Mouse (Mus musculus): Measurements from ENCODE around the gene Macrod1. TPM values are rescaled to one million over a fixed set of nuclear protein-coding genes. Genes with fewer than 3 reads are reported as not detected.
A peak's percentile ranks its signal among the peaks of the same experiment; 100 is the strongest.

The Macrod1 gene
- polyA plus RNA-seq, 1 experiment from 2014 or later = 11.9 TPM

- Histone ChIP-seq H3K4me2 (replicated peaks) (no peak overlapping the region), H3K9me3 (no peaks in the 10 kb centered on the region), H3K4me3 (replicated peaks) (no peak overlapping the region), H3K36me3 (no peaks in the 10 kb centered on the region), H3K9ac (no peak overlapping the region), H3K27ac (no peak overlapping the region), H3K4me1 (replicated peaks) (peaks cover 26% of the 10 kb centered on the region), H3K27me3 (replicated peaks) (peaks cover 16% of the 10 kb centered on the region)
- 18% methylated on average over 13 of the region's 13 CpGs for WGBS
- ATAC-seq = peak; percentile 66
Observed at GRCm38 (mm10) chr19:7172051-7172866, 115.6 kb downstream of the Macrod1 start.

DNA sequence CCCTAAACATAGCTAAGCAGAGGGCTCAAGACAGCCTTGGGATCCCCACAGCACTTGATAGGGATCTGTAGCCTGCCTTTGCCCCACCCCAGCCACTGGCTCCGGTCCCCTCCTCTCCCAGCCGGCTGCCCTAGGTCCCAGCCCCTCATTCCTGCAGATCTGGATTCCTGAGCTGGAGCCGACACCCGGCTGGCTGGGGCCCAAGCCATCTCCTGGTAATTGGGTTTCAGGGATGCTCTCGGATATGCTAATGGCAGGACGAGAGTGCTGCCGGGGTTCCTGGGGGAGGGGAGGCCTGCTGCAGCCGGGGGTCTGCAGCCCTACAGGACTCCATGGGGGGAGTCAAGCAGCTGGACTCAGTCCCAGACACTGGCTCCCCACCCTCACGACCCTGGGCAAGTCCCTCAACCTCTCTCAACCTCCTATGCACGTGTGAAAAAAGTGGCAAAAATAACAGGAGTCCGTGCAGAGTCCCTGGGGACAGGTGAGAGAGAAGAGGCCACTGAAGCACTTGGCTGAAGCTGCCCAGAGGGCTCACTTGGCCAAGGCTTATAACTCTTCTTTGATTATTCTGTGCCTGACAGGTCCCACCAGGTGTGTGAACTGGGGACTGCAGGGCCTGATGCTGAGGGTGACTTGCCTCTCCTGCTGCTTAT lies 119.6 kb downstream of the Macrod1 start:
- H3K4me3 ChIP-seq (replicated peaks) = no peak overlapping the region
- ATAC-seq = no peak
- H3K27me3 ChIP-seq (replicated peaks) = no peaks in the 10 kb centered on the region
- H3K9ac ChIP-seq = no peak overlapping the region
- WGBS = 17% methylated on average over 11 of the region's 11 CpGs
- no peaks in the 10 kb centered on the region for H3K9me3 ChIP-seq
- H3K4me1 ChIP-seq (replicated peaks) = peaks cover 30% of the 10 kb centered on the region
- no peaks in the 10 kb centered on the region for H3K36me3 ChIP-seq
- H3K4me2 ChIP-seq (replicated peaks) = no peak overlapping the region
- H3K27ac ChIP-seq = no peak overlapping the region

- H3K27ac ChIP-seq = no peak overlapping the region
- H3K4me1 ChIP-seq (replicated peaks) = peaks cover 28% of the 10 kb centered on the region
- ATAC-seq = no peak
- no peaks in the 10 kb centered on the region for H3K36me3 ChIP-seq
- no peaks in the 10 kb centered on the region for H3K9me3 ChIP-seq
- H3K4me2 ChIP-seq (replicated peaks) = no peak overlapping the region
- H3K4me3 ChIP-seq (replicated peaks) = no peak overlapping the region
- H3K27me3 ChIP-seq (replicated peaks) = no peaks in the 10 kb centered on the region; the same call in 1 of the 2 replicates
- 61% methylated on average over 13 of the region's 13 CpGs for WGBS
- no peak overlapping the region for H3K9ac ChIP-seq
Observed at GRCm38 (mm10) chr19:7177804-7178511, 121.3 kb downstream of the Macrod1 start.

DNA sequence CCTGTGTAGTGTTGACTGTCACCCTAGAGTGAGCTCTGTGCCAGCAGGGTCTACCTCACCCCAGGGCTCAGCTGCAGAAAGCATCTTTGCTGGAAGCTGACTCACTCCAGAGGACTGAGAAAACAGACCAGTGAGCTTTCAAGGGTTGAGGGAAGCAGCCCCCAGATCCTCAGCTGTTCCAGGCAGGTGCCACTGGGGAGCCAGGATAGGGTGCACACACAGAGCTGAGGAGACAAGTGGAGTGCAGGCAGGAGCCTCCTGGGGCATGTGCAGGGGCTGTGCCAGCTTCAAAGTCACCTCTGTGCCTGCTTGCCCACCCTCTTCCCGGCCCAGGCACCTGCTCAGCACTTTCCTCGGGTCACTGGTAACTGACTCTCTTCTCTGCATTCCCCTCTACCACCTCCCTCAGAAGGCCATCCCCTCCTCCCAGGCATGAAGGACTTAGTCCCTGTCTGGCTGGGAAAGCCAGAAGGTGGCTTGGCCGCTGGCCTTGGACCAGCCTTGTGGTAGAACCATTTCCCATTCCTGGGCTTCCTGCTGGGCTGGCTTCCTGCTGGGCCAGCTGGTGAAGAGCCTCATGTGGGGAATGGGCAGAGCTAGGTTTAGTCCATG lies 122.3 kb downstream of the Macrod1 start:
- Histone ChIP-seq H3K36me3 (no peaks in the 10 kb centered on the region), H3K4me1 (replicated peaks) (peaks cover 28% of the 10 kb centered on the region), H3K27ac (no peak overlapping the region), H3K4me3 (replicated peaks) (no peak overlapping the region), H3K9me3 (no peaks in the 10 kb centered on the region), H3K9ac (no peak overlapping the region), H3K4me2 (replicated peaks) (no peak overlapping the region), H3K27me3 (replicated peaks) (no peaks in the 10 kb centered on the region; the same call in none of the 2 replicates)
- no peak for ATAC-seq
- WGBS = 38% methylated on average over 3 of the region's 3 CpGs

- ATAC-seq = no peak
- Histone ChIP-seq H3K27ac (no peak overlapping the region), H3K4me1 (replicated peaks) (peaks cover 36% of the 10 kb centered on the region), H3K4me3 (replicated peaks) (no peak overlapping the region), H3K36me3 (no peaks in the 10 kb centered on the region), H3K4me2 (replicated peaks) (no peak overlapping the region), H3K9me3 (no peaks in the 10 kb centered on the region), H3K27me3 (replicated peaks) (no peaks in the 10 kb centered on the region; the same call in none of the 2 replicates), H3K9ac (no peak overlapping the region)
- 84% methylated on average over 8 of the region's 8 CpGs for WGBS
Observed at GRCm38 (mm10) chr19:7180756-7181405, 124.3 kb downstream of the Macrod1 start.

DNA sequence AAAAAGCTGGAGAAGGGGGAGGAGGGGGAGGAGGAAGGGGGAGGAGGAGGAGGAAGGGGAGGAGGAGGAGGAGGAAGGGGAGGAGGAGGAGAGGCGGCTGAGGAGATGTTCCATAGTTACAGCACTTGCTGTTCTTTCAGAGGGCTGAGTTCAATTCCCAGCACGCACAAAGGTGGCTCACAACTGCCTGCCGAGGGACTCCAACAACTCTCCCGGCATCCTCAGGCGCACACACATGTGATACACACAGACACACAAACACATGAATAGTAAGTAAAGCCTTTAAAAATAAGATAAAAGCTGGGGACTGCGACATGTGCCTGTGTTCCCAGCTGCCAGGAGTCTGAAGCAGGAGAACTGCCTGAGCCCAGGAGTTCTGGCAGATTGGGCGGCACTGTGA lies 124.9 kb downstream of the Macrod1 start:
- no peaks in the 10 kb centered on the region; the same call in none of the 2 replicates for H3K27me3 ChIP-seq (replicated peaks)
- H3K9me3 ChIP-seq = no peaks in the 10 kb centered on the region
- ATAC-seq = no peak
- H3K4me3 ChIP-seq (replicated peaks) = no peak overlapping the region
- H3K4me1 ChIP-seq (replicated peaks) = peaks cover 32% of the 10 kb centered on the region
- 62% methylated on average over 7 of the region's 7 CpGs for WGBS
- H3K36me3 ChIP-seq = no peaks in the 10 kb centered on the region
- no peak overlapping the region for H3K27ac ChIP-seq
- no peak overlapping the region for H3K9ac ChIP-seq
- H3K4me2 ChIP-seq (replicated peaks) = no peak overlapping the region

- Histone ChIP-seq H3K9me3 (no peaks in the 10 kb centered on the region), H3K27ac (0 out of 2 replicates have a peak overlapping the region, but pooled peaks have one; percentile 44), H3K27me3 (replicated peaks) (no peaks in the 10 kb centered on the region; the same call in none of the 2 replicates), H3K9ac (peak overlapping the region; percentile 36), H3K36me3 (no peaks in the 10 kb centered on the region), H3K4me1 (replicated peaks) (peaks cover 35% of the 10 kb centered on the region), H3K4me3 (replicated peaks) (0 out of 2 replicates have a peak overlapping the region, but pooled peaks have one; percentile 10), H3K4me2 (replicated peaks) (peak overlapping the region; percentile 57)
- WGBS = 11% methylated on average over 23 of the region's 23 CpGs
- peak; percentile 73 for ATAC-seq
Observed at GRCm38 (mm10) chr19:7182273-7182949, 125.8 kb downstream of the Macrod1 start.

- no peak for ATAC-seq
- no peaks in the 10 kb centered on the region for H3K36me3 ChIP-seq
- H3K9ac ChIP-seq = no peak overlapping the region
- no peak overlapping the region for H3K27ac ChIP-seq
- H3K4me2 ChIP-seq (replicated peaks) = no peak overlapping the region
- H3K4me1 ChIP-seq (replicated peaks) = peaks cover 42% of the 10 kb centered on the region
- 75% methylated on average over 11 of the region's 11 CpGs for WGBS
- no peaks in the 10 kb centered on the region; the same call in none of the 2 replicates for H3K27me3 ChIP-seq (replicated peaks)
- no peaks in the 10 kb centered on the region for H3K9me3 ChIP-seq
- H3K4me3 ChIP-seq (replicated peaks) = no peak overlapping the region
Observed at GRCm38 (mm10) chr19:7183419-7183818, 126.8 kb downstream of the Macrod1 start.

GRCm38 (mm10) chr19:7185059-7185458 lies 128.4 kb downstream of the Macrod1 start:
- Histone ChIP-seq H3K9me3 (no peaks in the 10 kb centered on the region), H3K4me1 (replicated peaks) (peaks cover 43% of the 10 kb centered on the region), H3K27ac (no peak overlapping the region), H3K36me3 (no peaks in the 10 kb centered on the region), H3K4me2 (replicated peaks) (0 out of 2 replicates have a peak overlapping the region, but pooled peaks have one; percentile 28), H3K27me3 (replicated peaks) (no peaks in the 10 kb centered on the region; the same call in none of the 2 replicates), H3K4me3 (replicated peaks) (no peak overlapping the region), H3K9ac (no peak overlapping the region)
- 64% methylated on average over 4 of the region's 4 CpGs for WGBS
- no peak for ATAC-seq

- Histone ChIP-seq H3K4me1 (replicated peaks) (peaks cover 43% of the 10 kb centered on the region), H3K36me3 (no peaks in the 10 kb centered on the region), H3K9me3 (no peaks in the 10 kb centered on the region), H3K4me2 (replicated peaks) (peak overlapping the region; percentile 28), H3K27me3 (replicated peaks) (no peaks in the 10 kb centered on the region; the same call in none of the 2 replicates), H3K27ac (no peak overlapping the region), H3K4me3 (replicated peaks) (no peak overlapping the region), H3K9ac (no peak overlapping the region)
- WGBS = 11% methylated on average over 18 of the region's 18 CpGs
- ATAC-seq = peak; percentile 34
Observed at GRCm38 (mm10) chr19:7185715-7186291, 129.2 kb downstream of the Macrod1 start.

GRCm38 (mm10) chr19:7187157-7187556 lies 130.5 kb downstream of the Macrod1 start:
- no peak for ATAC-seq
- Histone ChIP-seq H3K4me2 (replicated peaks) (no peak overlapping the region), H3K9me3 (no peaks in the 10 kb centered on the region), H3K27ac (0 out of 2 replicates have a peak overlapping the region, but pooled peaks have one; percentile 40), H3K27me3 (replicated peaks) (no peaks in the 10 kb centered on the region; the same call in none of the 2 replicates), H3K4me1 (replicated peaks) (peaks cover 50% of the 10 kb centered on the region), H3K36me3 (no peaks in the 10 kb centered on the region), H3K4me3 (replicated peaks) (no peak overlapping the region), H3K9ac (no peak overlapping the region)
- 61% methylated on average over 5 of the region's 5 CpGs for WGBS
